Mouse (Mus musculus) right cerebral cortex, adult 2 months (tissue): ENCODE results near the gene Btnl10.
"Not testable (repeated sequence)": the region's sequence is repeated elsewhere in the genome, so short reads cannot be mapped to it uniquely, and the experiment has no call there.

Source experiments
- DNase-seq, 2 experiments: peaks; one replicate each; pipeline ENCODE4 v3.0.0; 2021 to 2022; ENCODE audit warnings: low spot score in 2 of 2

Btnl10 gene

GRCm38 (mm10) chr11:58930254-58930653 is 12.5 kb downstream of the Btnl10 start:
- DNase-seq: no peak

DNA sequence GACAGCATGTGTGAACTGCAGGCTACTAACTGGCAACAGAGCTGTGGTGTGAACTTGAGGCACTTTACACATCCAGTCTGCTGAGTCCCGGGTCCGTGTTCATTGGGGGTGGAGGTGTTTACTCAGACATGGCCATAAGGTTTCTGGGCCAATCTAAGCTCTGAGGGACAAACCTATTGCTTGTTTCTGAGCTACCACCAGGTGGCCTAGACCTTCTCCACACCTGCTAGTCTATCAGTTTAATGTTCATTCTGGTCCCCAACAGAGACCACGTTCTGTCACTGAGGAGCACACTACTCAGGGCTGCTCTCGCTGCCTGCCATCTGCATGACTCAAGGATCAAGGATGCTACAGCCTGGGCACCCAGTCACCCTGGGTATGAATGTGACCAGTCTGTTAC is 13.9 kb downstream of the Btnl10 start:
- DNase-seq: no peak

- DNase-seq: no peak
Measured at GRCm38 (mm10) chr11:58937909-58938308, 20.2 kb downstream of the Btnl10 start.

GRCm38 (mm10) chr11:58938322-58939087 is 20.8 kb downstream of the Btnl10 start, which contains the start of gene Rnf187:
Gene Rnf187, minus strand, starts transcription at chr11:58938916.
- DNase-seq: peak; percentile 91 to 93

DNA sequence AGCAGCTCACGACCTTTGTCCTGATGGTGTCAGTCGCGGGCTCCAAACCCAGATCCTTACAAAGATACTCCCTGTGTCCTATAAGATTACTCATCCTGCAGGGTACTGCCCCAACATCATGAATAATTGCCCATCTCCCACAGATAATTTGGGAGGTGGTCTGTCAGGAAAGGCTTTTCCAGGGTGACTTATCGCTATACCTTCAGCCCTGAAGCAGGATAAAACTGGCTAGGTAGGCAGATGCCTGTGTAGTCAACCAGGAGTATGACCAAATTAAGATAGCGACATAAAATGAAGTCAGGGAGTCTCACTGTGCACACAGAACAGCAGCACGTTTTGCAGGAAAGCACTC is 21.4 kb downstream of the Btnl10 start:
- no peak for DNase-seq

DNA sequence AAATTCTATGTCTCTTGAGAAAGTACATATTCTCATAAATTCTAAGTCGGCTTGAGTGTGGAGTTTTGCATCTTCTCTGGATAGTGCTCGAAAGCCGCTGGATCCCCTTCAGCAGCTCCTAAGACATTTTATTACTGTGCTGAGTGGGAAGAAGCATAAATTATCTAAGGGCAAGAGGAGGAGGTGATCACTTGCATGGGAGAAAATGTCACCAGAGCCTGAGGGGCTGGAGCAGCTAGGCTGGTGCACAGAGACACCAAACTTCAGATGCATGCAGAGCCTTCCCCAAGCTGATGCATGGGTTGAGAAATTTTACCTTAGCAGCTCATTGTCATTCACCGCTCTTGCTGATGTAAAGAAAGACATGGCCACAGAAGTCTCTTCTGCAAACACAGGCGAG is 26.4 kb downstream of the Btnl10 start:
- DNase-seq: no peak

DNA sequence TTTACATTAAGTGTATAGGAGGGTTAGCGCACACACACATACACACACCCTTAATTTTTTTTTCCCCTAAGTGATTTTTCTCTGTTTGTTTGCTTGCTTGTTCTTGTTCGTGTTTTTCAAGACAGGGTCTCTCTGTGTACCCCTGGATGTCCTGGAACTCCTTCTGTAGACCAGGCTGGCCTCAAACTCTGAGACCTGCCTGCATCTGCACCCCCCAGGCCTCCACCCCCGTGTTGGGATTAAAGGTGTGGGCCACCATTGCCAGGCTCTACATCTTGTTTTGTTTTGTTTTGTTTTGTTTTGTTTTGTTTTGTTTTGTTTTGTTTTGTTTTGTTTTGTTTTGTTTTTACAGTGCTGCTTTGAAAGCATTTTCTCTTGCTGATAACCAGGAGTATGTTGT is 29.6 kb downstream of the Btnl10 start:
- DNase-seq: no peak

- DNase-seq: peak; percentile 70 to 77
Measured at GRCm38 (mm10) chr11:58947798-58948528, 30.3 kb downstream of the Btnl10 start.

- DNase-seq: peak; percentile 80 to 83
Measured at GRCm38 (mm10) chr11:58948542-58949479, 31.1 kb downstream of the Btnl10 start, which contains the start of gene Hist3h2ba. Gene Hist3h2ba, plus strand, starts transcription at chr11:58948920.

GRCm38 (mm10) chr11:58949480-58950431 is 32.0 kb downstream of the Btnl10 start:
- DNase-seq: peak; percentile 64 to 66

DNA sequence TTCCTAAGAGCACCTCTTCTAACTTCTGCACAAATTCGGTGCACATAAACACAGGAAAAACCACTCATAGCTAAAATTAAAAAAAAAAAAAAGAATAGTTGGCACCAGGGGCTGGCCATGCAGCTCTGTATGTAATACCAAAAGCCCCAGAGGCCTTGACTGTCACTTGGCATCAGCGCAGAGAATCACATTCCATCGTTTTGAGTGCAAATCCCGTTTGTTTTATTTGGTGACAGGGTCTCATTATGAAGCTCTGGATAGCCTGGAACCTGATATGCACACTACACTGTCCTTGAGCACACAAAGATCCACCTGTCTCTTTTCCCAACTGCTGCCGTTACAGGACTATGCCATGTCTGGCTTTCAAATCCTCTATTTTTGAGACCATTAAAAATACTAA is 33.5 kb downstream of the Btnl10 start:
- DNase-seq: no peak

DNA sequence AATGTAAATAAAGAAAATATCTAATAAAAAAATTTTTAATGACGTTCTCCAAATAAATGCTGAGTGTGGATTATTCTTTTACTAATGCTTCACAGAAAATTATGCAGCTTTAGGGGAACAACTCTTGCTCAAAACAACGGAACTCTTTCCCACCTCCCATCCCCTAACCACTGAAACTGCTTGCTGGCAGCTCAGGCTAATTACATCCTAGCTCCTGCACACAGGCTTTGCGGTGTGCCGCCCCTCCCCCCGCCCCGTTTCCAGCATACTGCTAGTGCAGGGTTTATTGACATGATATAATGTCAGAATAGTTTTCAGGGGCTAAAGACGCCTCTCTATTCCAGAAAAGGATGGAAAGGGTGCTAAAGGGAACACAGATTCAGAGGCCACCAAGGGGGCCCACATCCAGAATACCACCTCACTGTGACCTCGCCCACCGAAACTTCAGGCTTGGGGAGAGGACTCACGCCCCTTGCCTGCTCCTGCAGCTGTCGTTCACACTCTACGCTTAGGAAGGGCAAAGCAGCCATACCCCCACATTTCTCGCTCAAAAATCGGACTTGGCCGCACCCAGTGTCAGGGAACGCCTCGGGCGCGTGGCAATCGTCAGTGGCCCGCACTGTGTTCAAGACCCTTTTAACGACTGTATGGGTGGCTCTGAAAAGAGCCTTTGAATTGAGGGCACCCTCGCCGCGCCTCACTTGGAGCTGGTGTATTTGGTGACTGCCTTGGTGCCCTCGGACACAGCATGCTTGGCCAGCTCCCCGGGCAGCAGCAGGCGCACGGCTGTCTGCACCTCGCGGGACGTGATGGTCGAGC is 35.9 kb downstream of the Btnl10 start:
- DNase-seq: no peak

GRCm38 (mm10) chr11:58954170-58954419 is 36.4 kb downstream of the Btnl10 start:
- not testable (repeated sequence) for DNase-seq

GRCm38 (mm10) chr11:58954420-58955142 is 36.9 kb downstream of the Btnl10 start, which contains the start of the genes Hist3h2a and Trim17:
Gene Hist3h2a, plus strand, starts transcription at chr11:58954685.
Gene Trim17, plus strand, starts transcription at chr11:58954685.
- DNase-seq: peak; percentile 91

GRCm38 (mm10) chr11:58955143-58955867 is 37.6 kb downstream of the Btnl10 start:
- no peak for DNase-seq

DNA sequence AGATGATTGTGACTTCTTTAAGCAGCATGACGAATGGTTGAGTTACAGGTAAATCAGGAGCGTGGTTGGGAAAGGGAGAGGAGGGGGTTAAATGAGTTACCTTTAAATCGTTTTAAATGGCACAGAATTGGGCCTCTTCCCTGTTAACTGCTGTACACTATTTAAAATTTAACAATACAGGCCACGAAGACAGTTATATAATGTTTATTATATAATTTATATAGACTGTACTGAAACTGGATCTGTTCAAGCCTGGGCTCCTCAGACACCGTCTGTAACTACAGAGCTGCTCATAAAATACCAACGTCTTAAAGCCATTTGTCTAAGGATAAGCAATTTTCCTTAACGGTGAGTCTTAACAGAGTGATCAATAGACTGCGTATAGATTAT is 38.2 kb downstream of the Btnl10 start:
- DNase-seq: no peak

DNA sequence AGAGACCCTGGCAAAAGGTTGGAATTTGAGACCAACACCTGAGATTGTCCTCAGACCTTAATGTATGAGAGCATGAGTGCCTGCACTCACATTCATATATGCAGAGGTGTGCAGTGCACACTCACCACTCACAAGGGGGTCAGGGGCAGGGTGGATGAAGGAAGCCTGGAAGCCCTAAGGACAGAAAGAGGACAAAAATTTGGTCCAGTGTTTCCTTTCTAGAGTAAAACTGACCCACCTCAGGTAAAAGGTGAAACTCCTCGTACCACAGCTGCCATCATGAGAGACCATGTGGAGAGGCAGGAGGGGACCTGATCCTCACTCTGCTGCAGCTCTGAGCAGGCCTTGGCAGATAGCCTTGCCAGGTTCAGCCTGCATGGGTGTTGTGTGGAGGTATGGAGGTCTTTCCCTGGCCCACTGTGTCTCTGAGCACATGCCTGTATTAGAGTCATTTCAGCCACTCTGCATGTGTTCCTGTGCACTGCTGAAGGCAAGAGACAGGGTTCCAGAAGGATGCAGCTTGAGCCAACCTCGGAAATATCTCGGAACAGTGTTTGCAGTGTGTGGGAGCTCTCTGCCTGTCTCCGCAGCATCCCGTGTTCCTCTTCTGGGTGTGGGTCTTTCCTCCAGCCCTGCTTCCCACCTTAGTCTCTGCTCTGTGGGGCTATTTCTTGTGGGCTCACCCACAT is 39.7 kb downstream of the Btnl10 start:
- DNase-seq: peak in 1 of 2 experiments; percentile 58

DNA sequence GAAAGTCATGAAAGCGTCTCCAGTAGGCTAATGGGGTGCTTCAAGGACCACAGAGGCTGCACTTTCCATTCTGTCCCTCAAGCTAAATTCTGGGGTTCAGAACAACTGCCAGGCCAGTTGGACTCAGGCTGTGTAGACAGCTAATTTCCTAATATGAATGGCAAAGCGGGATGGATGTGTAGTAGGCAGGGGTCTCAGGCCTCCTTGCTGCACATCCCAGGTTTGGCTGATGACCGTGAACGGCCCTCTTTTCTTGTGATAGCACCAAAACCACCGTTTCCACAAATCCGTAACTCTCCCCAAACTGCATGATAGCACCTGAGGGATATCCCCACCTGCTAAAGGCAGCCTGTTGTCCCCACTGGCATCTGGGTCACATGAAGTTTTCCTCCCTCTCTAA is 40.8 kb downstream of the Btnl10 start:
- DNase-seq: no peak
